Mouse (Mus musculus) kidney, embryonic 15.5 days (tissue): Measurements from ENCODE around the gene Cyp4f39. TPM values are rescaled to one million over a fixed set of nuclear protein-coding genes. Genes with fewer than 3 reads are reported as not detected.

Experiments used
- ATAC-seq: fragments of 200-750 bp; cut with Nextera tagmentation; replicated peaks from 2 replicates; pipeline ENCODE4 v1.8.0; 2017; ENCODE audit warnings: moderate TSS enrichment; ENCODE audit not compliant: low FRiP score
- H3K27ac ChIP-seq: fragments of 300-500 bp; sonication (generic); 2 replicates; pipeline ENCODE4 v1.5.1; 2015; ENCODE audit warnings: mild to moderate bottlenecking, inconsistent platforms
- H3K27me3 ChIP-seq: fragments of 300-500 bp; sonication (generic); 2 replicates; pipeline ENCODE4 v1.6.1; 2015; ENCODE audit warnings: inconsistent platforms
- H3K36me3 ChIP-seq: fragments of 300-500 bp; sonication (generic); 2 replicates; pipeline ENCODE4 v1.6.1; 2015; ENCODE audit warnings: inconsistent platforms
- H3K4me1 ChIP-seq: fragments of 300-500 bp; sonication (generic); 2 replicates; pipeline ENCODE4 v1.6.1; 2015; ENCODE audit warnings: inconsistent platforms
- H3K4me2 ChIP-seq: fragments of 300-500 bp; sonication (generic); 2 replicates; pipeline ENCODE4 v1.6.1; 2015; ENCODE audit warnings: moderate library complexity, mild to moderate bottlenecking, inconsistent platforms
- H3K4me3 ChIP-seq: fragments of 300-500 bp; sonication (generic); replicated peaks from 2 replicates; pipeline ENCODE4 v1.5.1; 2015; ENCODE audit warnings: mild to moderate bottlenecking, inconsistent platforms
- H3K9ac ChIP-seq: fragments of 300-500 bp; sonication (generic); 2 replicates; pipeline ENCODE4 v1.6.1; 2015; ENCODE audit warnings: mild to moderate bottlenecking, inconsistent platforms
- H3K9me3 ChIP-seq: fragments of 300-500 bp; sonication (generic); replicated peaks from 2 replicates; pipeline ENCODE4 v1.6.1; 2016; ENCODE audit warnings: inconsistent platforms
- WGBS: fragments of 180-500 bp; shearing (Covaris S2); methylation state at CpG from one replicate; pipeline ENCODE4 v1.1.7; 2015; ENCODE audit warnings: mixed read lengths; 5-methylcytosine and 5-hydroxymethylcytosine counted together
- polyA plus RNA-seq: library from polyadenylated mRNA; unstranded; fragments of >200 nt; fragmentation: Nextera tagmentation; extraction: Ambion mirVana; gene quantifications from 2 replicates; pipeline ENCODE4 v1.2.1, GENCODE M21; 2015

The Cyp4f39 gene
- polyA plus RNA-seq: 0.55 and 0.66 TPM in 2 replicates

DNA sequence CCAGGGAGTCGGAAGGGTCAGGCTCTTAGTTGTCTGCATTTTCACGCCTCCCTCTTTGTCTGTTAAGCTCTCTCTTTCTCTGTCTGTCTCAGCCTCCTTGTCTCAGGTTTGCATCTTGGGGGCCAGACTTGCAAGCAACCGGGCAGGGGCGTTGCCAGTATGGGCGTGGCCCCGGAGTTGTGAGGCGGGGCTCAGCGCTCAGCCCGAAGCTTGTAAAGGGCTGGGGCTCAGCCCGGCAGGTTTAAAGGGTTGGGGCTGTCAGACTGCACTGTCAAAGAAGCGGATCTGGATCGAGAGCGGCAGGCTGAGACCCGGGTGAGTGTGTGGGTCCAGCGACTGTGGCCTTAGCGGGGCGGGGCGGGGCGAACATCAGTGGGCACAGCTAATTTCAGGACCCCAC is at the start of gene Cyp4f39:
Gene Cyp4f39, plus strand, starts transcription at position 242 of the 400 bp plus-strand sequence.
- no peak within 1 kb of the TSS for H3K27ac ChIP-seq

DNA sequence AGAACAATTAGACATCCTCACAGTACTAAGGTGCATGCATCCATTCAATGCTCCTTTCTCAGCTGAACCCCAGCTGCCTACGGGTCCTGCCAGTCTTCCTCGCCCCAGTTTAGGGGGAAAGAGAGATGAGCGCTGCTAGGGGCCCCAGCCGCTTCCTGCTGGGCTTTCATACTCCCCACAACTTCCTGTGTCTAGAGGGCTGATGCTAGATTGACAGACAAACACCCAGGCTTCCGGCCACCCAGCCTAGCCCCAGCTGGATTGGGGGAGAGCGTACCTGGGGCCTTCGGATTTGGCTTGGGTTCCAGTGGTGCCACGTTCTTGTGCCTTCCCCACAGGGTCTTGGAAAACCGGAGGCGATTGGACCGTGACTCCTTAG is 49.8 kb upstream of the Cyp4f39 start:
- Histone ChIP-seq H3K9me3 (no peaks in the 10 kb centered on the region), H3K4me2 (no peak overlapping the region), H3K4me1 (no peaks in the 10 kb centered on the region), H3K36me3 (no peaks in the 10 kb centered on the region), H3K27ac (no peak overlapping the region), H3K9ac (no peak overlapping the region), H3K4me3 (no peak overlapping the region), H3K27me3 (peaks cover 18% of the 10 kb centered on the region)
- 78% methylated on average over 11 of the region's 11 CpGs for WGBS
- ATAC-seq: no peak

More for the DNA sequence above, at the start of gene Cyp4f39:
- H3K9me3 ChIP-seq: no peaks in the 10 kb centered on the region
- peak within 1 kb of the TSS; percentile 42 for H3K4me3 ChIP-seq
- H3K4me1 ChIP-seq: peaks cover 9% of the 10 kb centered on the region
- no peaks in the 10 kb centered on the region for H3K36me3 ChIP-seq
- H3K9ac ChIP-seq: no peak within 1 kb of the TSS
- 2% methylated on average over 19 of the region's 19 CpGs for WGBS
- 0 out of 2 replicates have a peak, but pooled peaks have one; percentile 40 for ATAC-seq
- peaks cover 22% of the 10 kb centered on the region for H3K27me3 ChIP-seq
- H3K4me2 ChIP-seq: peak within 1 kb of the TSS; percentile 64

DNA sequence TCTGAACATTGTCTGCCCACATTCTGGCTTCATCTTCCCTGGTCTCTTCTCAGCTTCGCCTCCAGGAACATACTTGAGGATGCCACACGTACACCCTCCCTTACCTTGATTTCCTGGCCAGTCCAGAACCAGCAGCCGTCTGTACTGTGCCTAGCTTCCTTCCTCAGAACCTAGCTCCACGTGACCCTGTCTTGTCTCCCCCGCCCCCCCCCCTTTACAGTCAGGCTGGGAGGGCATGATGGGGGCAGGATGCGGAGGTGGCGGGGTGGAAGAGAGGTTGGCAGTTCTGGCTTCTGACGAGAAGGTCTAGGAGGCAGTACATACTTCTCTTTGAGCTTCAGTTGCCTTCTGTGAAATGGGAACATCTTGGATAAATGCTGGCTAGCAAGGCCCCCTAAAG is 49.1 kb upstream of the Cyp4f39 start, which contains the start of gene Rasal3:
Gene Rasal3, minus strand, starts transcription at position 167 of the 400 bp plus-strand sequence.
- Histone ChIP-seq H3K4me3 (no peak within 1 kb of the TSS), H3K9ac (no peak within 1 kb of the TSS), H3K9me3 (no peaks in the 10 kb centered on the region), H3K4me2 (no peak within 1 kb of the TSS), H3K36me3 (no peaks in the 10 kb centered on the region), H3K27ac (no peak within 1 kb of the TSS), H3K4me1 (no peaks in the 10 kb centered on the region), H3K27me3 (peaks cover 11% of the 10 kb centered on the region)
- ATAC-seq: no peak
- 70% methylated on average over 8 of the region's 8 CpGs for WGBS

DNA sequence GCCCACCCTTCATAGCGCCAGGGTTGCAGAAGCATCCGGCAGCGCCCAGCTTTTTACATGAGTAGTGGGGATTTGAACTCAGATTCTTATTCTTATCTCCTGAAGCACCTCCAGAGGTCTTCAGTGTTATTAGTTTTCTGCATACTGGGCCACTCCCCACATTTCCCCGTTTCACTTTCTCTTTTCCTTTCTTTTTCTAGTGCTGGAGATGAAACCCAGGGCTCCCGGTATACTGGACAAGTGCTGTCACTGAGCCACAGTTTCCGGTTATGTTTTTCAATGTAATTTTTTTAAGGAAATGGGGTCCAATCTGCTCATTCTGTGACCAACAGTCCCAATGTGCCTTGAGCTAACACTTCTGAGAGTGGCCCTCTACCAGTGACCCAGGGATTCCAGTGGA is 40.6 kb upstream of the Cyp4f39 start:
- no peak overlapping the region for H3K4me2 ChIP-seq
- H3K4me3 ChIP-seq: no peak overlapping the region
- H3K27ac ChIP-seq: no peak overlapping the region
- 88% methylated on average over 6 of the region's 6 CpGs for WGBS
- ATAC-seq: no peak
- H3K36me3 ChIP-seq: no peaks in the 10 kb centered on the region
- no peak overlapping the region for H3K9ac ChIP-seq
- peaks cover 22% of the 10 kb centered on the region for H3K27me3 ChIP-seq
- H3K4me1 ChIP-seq: 0 out of 2 replicates have a peak, but pooled peaks cover 3% of the 10 kb centered on the region
- no peaks in the 10 kb centered on the region for H3K9me3 ChIP-seq

DNA sequence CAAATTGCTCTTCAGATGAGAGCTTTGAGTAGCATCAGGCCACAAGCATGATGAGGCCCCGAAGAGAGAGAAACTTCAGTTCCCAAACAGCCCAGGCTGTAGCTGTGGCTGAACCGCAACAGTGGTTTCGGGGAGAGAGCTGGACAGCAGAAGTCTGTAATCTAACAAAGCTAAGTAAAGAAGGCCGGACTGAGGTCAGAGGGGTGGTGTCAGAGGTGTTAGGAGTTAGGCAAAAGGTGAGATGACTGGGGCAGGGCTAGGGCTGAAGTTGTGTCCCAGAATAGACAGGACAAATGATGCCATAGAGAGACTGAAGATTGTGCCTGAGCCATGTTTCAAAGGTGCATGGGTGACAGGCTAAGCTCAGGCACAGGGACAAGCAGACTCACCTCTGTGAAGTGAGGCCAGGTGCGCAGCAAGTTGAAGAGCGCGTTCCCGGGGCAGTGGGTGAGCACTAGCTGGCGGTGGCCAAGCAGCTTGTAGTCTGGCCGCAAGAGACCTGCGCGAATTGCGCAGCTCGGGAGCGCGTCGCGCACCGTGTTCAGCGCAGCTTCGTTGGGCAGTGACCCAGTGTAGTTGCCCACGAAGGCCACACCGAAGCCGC is 37.0 kb upstream of the Cyp4f39 start:
- Histone ChIP-seq H3K36me3 (no peaks in the 10 kb centered on the region), H3K4me3 (no peak overlapping the region), H3K9me3 (no peaks in the 10 kb centered on the region), H3K4me2 (no peak overlapping the region), H3K4me1 (0 out of 2 replicates have a peak, but pooled peaks cover 3% of the 10 kb centered on the region), H3K9ac (no peak overlapping the region), H3K27me3 (peaks cover 22% of the 10 kb centered on the region), H3K27ac (no peak overlapping the region)
- 51% methylated on average over 24 of the region's 24 CpGs for WGBS
- no peak for ATAC-seq

DNA sequence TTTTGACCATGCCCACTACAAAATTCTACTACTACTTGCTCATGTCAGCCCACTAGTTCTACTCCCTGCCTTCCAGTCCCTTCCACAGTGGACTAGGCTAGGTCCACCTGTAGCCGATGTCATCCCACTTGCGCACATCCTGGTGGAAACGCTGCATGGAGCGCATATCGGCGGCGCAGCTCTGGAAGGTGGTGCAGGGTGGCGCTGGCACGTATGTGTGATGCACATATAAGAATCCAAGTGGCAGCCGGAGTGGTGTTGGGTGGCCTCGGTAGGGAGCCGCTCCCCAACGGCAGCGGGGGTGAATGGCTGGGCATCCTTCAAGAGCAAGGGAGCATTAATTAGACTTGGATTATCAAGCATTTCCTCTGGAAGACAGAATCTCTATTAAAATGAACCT is 35.8 kb upstream of the Cyp4f39 start:
- H3K27me3 ChIP-seq: peaks cover 22% of the 10 kb centered on the region
- no peak for ATAC-seq
- no peak overlapping the region for H3K27ac ChIP-seq
- WGBS: 92% methylated on average over 14 of the region's 14 CpGs
- no peak overlapping the region for H3K9ac ChIP-seq
- H3K4me2 ChIP-seq: no peak overlapping the region
- no peaks in the 10 kb centered on the region for H3K9me3 ChIP-seq
- H3K4me1 ChIP-seq: 0 out of 2 replicates have a peak, but pooled peaks cover 3% of the 10 kb centered on the region
- no peaks in the 10 kb centered on the region for H3K36me3 ChIP-seq
- H3K4me3 ChIP-seq: no peak overlapping the region

DNA sequence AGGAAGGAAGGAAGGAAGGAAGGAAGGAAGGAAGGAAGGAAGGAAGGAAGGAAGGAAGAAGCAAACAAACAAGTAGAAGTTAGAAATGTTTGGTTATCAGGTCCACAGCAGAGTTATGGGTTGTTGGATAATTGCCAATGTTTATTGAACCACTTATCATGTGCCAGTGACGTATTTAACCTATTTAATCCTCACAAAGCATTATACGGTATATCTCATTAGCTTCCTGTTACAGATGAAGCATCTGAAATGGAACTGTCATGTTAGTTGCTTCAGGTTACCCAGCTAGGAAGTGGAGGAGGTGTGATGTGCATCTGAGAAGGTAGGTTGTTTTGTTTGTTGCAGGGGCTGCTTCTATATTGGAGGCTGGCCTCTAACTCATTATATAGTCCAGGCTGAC is 32.5 kb upstream of the Cyp4f39 start:
- Histone ChIP-seq H3K36me3 (no peaks in the 10 kb centered on the region), H3K4me2 (no peak overlapping the region), H3K9ac (no peak overlapping the region), H3K27me3 (peaks cover 17% of the 10 kb centered on the region), H3K4me3 (no peak overlapping the region), H3K27ac (no peak overlapping the region), H3K9me3 (no peaks in the 10 kb centered on the region), H3K4me1 (0 out of 2 replicates have a peak, but pooled peaks cover 3% of the 10 kb centered on the region)
- WGBS: 58% methylated on average over 2 of the region's 2 CpGs
- no peak for ATAC-seq

DNA sequence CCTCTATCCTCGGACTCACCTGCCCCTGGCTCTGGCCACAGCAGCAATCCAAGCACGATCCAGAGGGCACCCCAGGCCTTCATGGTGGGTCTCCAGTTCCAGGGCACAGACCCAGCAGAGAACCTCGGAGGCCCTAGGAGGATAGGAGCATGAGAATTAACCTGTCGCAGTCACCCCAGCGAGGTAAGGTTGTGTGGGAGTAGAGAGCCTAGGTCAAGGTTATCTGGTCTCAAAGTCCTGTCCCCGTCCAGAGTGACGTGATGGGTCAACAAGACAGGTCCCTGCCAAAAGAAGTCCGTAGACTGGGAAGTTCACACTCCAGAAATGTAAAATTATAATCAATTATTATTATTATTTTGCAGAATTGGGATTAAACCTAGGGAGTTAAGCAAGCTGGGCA is 31.7 kb upstream of the Cyp4f39 start:
- Histone ChIP-seq H3K4me1 (0 out of 2 replicates have a peak, but pooled peaks cover under 1% of the 10 kb centered on the region), H3K27me3 (peaks cover 9% of the 10 kb centered on the region), H3K4me3 (no peak overlapping the region), H3K27ac (no peak overlapping the region), H3K9me3 (no peaks in the 10 kb centered on the region), H3K4me2 (no peak overlapping the region), H3K9ac (no peak overlapping the region), H3K36me3 (no peaks in the 10 kb centered on the region)
- ATAC-seq: no peak
- 78% methylated on average over 8 of the region's 8 CpGs for WGBS

DNA sequence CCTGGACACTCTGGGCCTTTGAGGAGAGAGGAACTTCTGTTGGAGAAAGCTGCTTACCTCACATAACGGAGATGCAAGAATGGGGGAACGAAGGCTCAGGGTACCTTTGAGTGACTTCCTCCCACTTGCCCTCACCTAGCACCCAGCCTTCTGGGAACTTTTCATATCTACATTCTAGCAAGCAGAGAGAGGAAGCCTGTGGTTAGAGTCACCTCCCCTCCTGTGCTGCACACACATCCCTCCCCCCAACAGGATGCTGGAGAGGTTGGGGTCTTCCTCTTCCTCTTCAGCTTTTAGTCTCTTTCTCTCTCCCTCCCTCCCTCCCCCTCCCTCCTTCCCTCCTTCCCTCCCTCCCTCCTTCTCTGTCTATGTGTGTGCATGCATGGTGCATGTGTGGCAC is 28.5 kb upstream of the Cyp4f39 start, which contains the start of gene Pglyrp2:
Gene Pglyrp2, minus strand, starts transcription at position 134 of the 400 bp plus-strand sequence.
- H3K36me3 ChIP-seq: no peaks in the 10 kb centered on the region
- ATAC-seq: no peak
- WGBS: 90% methylated on average over 2 of the region's 2 CpGs
- H3K27ac ChIP-seq: no peak within 1 kb of the TSS
- no peaks in the 10 kb centered on the region for H3K9me3 ChIP-seq
- H3K9ac ChIP-seq: no peak within 1 kb of the TSS
- no peak within 1 kb of the TSS for H3K4me3 ChIP-seq
- H3K27me3 ChIP-seq: 0 out of 2 replicates have a peak, but pooled peaks cover 5% of the 10 kb centered on the region
- no peak within 1 kb of the TSS for H3K4me2 ChIP-seq
- no peaks in the 10 kb centered on the region for H3K4me1 ChIP-seq

DNA sequence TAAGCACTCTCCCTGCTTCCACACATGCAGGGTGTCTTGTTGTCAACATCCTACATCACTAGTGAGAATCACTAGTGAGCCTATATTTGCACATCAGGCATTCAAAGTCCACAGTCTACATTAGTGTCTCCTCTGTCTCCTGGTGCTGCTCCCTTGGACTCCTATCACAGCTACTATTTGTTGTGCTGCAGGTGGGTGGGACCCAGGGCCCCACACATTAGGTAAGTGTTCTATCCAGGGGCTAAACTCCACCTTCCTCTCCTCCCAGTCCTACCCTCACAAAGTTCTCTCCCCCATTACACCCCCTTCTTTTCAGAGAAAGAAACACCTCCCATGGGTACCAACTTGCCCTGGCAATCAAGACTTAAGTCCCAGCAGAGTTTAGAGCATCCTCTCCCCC is 25.9 kb upstream of the Cyp4f39 start:
- H3K27ac ChIP-seq: no peak overlapping the region
- H3K9me3 ChIP-seq: no peaks in the 10 kb centered on the region
- H3K27me3 ChIP-seq: 0 out of 2 replicates have a peak, but pooled peaks cover 5% of the 10 kb centered on the region
- H3K9ac ChIP-seq: no peak overlapping the region
- H3K4me3 ChIP-seq: no peak overlapping the region
- H3K4me2 ChIP-seq: no peak overlapping the region
- no peaks in the 10 kb centered on the region for H3K4me1 ChIP-seq
- H3K36me3 ChIP-seq: no peaks in the 10 kb centered on the region
- ATAC-seq: no peak

DNA sequence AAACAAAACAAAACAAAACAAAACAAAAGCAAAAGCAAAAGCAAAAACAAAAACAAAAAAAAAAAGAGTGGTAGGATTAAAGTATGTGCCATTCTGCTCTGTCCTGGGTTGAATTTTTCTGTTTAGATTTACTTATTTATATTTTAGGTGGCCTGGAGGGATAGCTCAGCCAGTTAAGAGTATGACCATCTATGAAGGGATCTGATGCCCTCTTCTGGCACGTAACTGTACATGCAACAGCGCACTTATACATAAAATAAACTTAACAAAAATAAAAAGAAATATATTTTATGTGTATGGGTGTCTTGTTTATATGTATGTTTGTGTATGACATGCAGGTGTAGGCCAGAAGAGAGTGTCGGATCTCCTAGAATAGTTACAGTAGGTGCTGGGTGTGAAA is 20.6 kb upstream of the Cyp4f39 start:
- no peak overlapping the region for H3K4me3 ChIP-seq
- H3K9me3 ChIP-seq: no peaks in the 10 kb centered on the region
- H3K9ac ChIP-seq: no peak overlapping the region
- no peak for ATAC-seq
- no peaks in the 10 kb centered on the region for H3K4me1 ChIP-seq
- no peak overlapping the region for H3K27ac ChIP-seq
- no peak overlapping the region for H3K4me2 ChIP-seq
- no peaks in the 10 kb centered on the region for H3K36me3 ChIP-seq
- H3K27me3 ChIP-seq: 0 out of 2 replicates have a peak, but pooled peaks cover 5% of the 10 kb centered on the region
- WGBS: 60% methylated on average over 3 of the region's 3 CpGs

DNA sequence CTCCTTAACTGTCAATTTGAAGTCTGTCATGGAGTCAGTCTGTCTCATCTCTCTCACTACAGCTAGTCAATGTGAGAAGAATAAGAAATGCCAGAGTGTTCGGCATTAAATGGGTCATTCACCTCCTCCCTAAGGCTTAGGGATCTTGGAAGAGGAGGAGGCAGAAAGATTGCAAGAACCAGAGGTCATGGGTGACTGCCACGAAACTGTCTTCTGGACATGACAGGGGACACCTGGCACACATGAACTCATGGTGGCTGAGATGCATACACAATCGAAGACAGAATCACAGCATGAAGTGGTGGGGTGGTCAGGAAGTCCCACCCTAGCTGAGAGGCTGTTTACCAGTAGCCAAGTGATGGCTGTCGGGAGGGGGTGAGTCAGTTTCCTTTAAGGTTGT is 18.2 kb upstream of the Cyp4f39 start:
- ATAC-seq: no peak
- Histone ChIP-seq H3K36me3 (no peaks in the 10 kb centered on the region), H3K9me3 (no peaks in the 10 kb centered on the region), H3K27ac (no peak overlapping the region), H3K4me3 (no peak overlapping the region), H3K4me2 (no peak overlapping the region), H3K9ac (no peak overlapping the region), H3K4me1 (no peaks in the 10 kb centered on the region), H3K27me3 (no peaks in the 10 kb centered on the region)
- 44% methylated on average over 4 of the region's 4 CpGs for WGBS

DNA sequence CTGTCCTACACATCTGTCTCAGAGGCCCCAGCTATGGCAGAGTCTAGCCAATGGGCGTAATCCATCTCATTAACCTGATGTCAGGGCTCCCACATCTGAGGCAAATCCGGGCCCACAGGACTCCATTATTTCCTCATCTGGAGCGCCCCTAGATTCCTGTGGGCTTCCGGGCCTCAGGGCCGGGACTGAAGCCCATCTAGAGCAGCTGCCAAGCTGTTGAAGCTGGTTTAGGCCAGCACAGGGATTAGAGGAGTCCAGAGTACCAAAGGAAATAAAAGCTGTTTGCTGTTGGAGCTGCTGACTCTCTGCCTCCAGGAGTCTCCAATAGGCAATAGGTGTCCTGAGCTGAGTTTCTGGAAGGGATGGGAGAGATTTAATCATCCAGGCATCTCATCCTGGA is 17.4 kb upstream of the Cyp4f39 start:
- Histone ChIP-seq H3K9ac (no peak overlapping the region), H3K4me3 (no peak overlapping the region), H3K36me3 (no peaks in the 10 kb centered on the region), H3K4me1 (no peaks in the 10 kb centered on the region), H3K27ac (no peak overlapping the region), H3K4me2 (no peak overlapping the region), H3K27me3 (no peaks in the 10 kb centered on the region), H3K9me3 (no peaks in the 10 kb centered on the region)
- ATAC-seq: no peak
- 65% methylated on average over 5 of the region's 5 CpGs for WGBS
